25 mouse cellular contexts compared by ENCODE assay signal in genomic region chr14:60848194-60848593, GRCm38 (mm10).
"Had no signal": no experiment of that assay in that cellular context is flagged by ENCODE, and none has a peak within 500 bp of the region (broad histone marks: within the 10 kb centered on the region; RNA-seq: fewer than 3 reads in every experiment).

No protein-coding gene starts in this region.

- H3K27ac ChIP-seq: hindbrain, postnatal 0 days; kidney, postnatal 0 days; layer of hippocampus, adult 2 months; limb, embryonic 12.5 days; limb, embryonic 15.5 days; liver, embryonic 14.5 days; lung, embryonic 15.5 days; midbrain, embryonic 10.5 days; midbrain, embryonic 13.5 days; neural tube, embryonic 13.5 days; stomach, embryonic 15.5 days had no signal

- ATAC-seq: hindbrain, postnatal 0 days; inflammation-experienced regulatory T-cells, adult 6 months; midbrain, embryonic 13.5 days; midbrain, embryonic 16.5 days had no signal

- H3K9ac ChIP-seq: limb, embryonic 12.5 days; limb, embryonic 15.5 days; liver, embryonic 14.5 days; lung, embryonic 15.5 days; midbrain, embryonic 13.5 days; neural tube, embryonic 13.5 days; stomach, embryonic 15.5 days had no signal

- H3K27me3 ChIP-seq: limb, embryonic 12.5 days; limb, embryonic 15.5 days; lung, embryonic 15.5 days; megakaryocyte, embryonic 14.5 days; midbrain, embryonic 13.5 days; neural tube, embryonic 13.5 days; stomach, embryonic 15.5 days had no signal

- H3K4me3 ChIP-seq: layer of hippocampus, adult 2 months; limb, embryonic 12.5 days; limb, embryonic 15.5 days; lung, embryonic 15.5 days; megakaryocyte, embryonic 14.5 days; midbrain, embryonic 10.5 days; midbrain, embryonic 13.5 days; myocyte; neural tube, embryonic 13.5 days; stomach, embryonic 15.5 days had no signal

- H3K4me2 ChIP-seq: limb, embryonic 12.5 days; limb, embryonic 15.5 days; lung, embryonic 15.5 days; midbrain, embryonic 13.5 days; neural tube, embryonic 13.5 days; stomach, embryonic 15.5 days had no signal

- H3K36me3 ChIP-seq: stomach, embryonic 15.5 days had no signal

- H3K9me3 ChIP-seq: limb, embryonic 12.5 days; limb, embryonic 15.5 days; lung, embryonic 15.5 days; midbrain, embryonic 10.5 days; midbrain, embryonic 13.5 days; neural tube, embryonic 13.5 days; stomach, embryonic 15.5 days had no signal

- DNase-seq: kidney, postnatal 4 days; left cerebral cortex, postnatal 4 days; lung, adult 18-20 months; lung, postnatal 10 days; lung, postnatal 36 days; retina, postnatal 1 day; right cerebral cortex, postnatal 25 days; spleen, adult 18-20 months; thymus, adult 2 months; thymus, postnatal 14 days had no signal

- H3K4me1 ChIP-seq: megakaryocyte, embryonic 14.5 days; neural tube, embryonic 13.5 days; stomach, embryonic 15.5 days had no signal
